Mouse (Mus musculus) erythroblast, embryonic 14.5 days (primary cell): ENCODE results near the gene Gnb5. TPM values are rescaled to one million over a fixed set of nuclear protein-coding genes. Genes with fewer than 3 reads are reported as not detected.

Experiments
- H3K27me3 ChIP-seq: 2 replicates; pipeline ENCODE4 v1.6.1; 2012; ENCODE audit warnings: inconsistent platforms; ENCODE audit not compliant: control insufficient read depth
- H3K36me3 ChIP-seq: 2 replicates; pipeline ENCODE4 v1.6.1; 2012; ENCODE audit warnings: mild to moderate bottlenecking, inconsistent platforms; ENCODE audit not compliant: control insufficient read depth
- H3K4me1 ChIP-seq: 2 replicates; pipeline ENCODE4 v1.6.1; 2012; ENCODE audit warnings: inconsistent platforms; ENCODE audit not compliant: control insufficient read depth
- H3K4me3 ChIP-seq: replicated peaks from 2 replicates; pipeline ENCODE3; 2012; ENCODE audit warnings: moderate library complexity, mild to moderate bottlenecking, inconsistent platforms
- H3K9me3 ChIP-seq: 2 replicates; pipeline ENCODE4 v1.6.1; 2012; ENCODE audit warnings: low read length, inconsistent platforms, mixed read lengths; ENCODE audit not compliant: control insufficient read depth
- GATA1 ChIP-seq: IDR thresholded peaks from 2 replicates; pipeline ENCODE4 v1.6.1; 2012; ENCODE audit warnings: low read length, inconsistent platforms, mixed read lengths
- TAL1 ChIP-seq: IDR thresholded peaks from 3 replicates; pipeline ENCODE4 v1.6.1; 2012; ENCODE audit warnings: low read length, inconsistent platforms, mixed read lengths
- polyA plus RNA-seq: library from polyadenylated mRNA; stranded (reverse); fragments of >175 nt; gene quantifications from 2 replicates; pipeline ENCODE4 v1.2.3, GENCODE M21; 2012

The Gnb5 gene
- polyA plus RNA-seq, 1 experiment, result not detected

GRCm38 (mm10) chr9:75273646-75274045 is 32.4 kb upstream of the Gnb5 start:
- Histone ChIP-seq H3K27me3 (no peaks in the 10 kb centered on the region), H3K9me3 (no peaks in the 10 kb centered on the region), H3K4me1 (no peaks in the 10 kb centered on the region), H3K4me3 (no peak overlapping the region), H3K36me3 (no peaks in the 10 kb centered on the region)
- TF ChIP-seq TAL1 (no peak), GATA1 (no peak)

DNA sequence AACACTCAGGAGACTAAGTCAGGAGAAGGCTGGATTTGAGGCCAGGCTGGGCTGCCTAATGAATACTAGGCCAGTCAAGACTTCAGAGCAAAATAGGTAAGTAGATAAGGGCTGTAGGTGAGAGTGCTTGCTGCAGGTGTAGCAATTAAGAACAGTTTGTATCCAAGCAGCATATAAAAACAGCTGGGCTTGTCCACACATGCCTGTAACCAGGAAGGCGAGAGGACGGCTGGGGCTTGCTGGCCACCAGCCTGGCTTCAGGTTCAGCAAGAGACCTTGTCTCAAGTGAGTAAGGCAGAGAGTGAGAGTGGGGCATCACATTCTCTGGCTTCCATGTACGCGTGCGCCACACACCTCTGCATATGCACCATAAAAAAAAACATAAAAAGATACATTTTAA is 31.6 kb upstream of the Gnb5 start:
- no peak for TF ChIP-seq TAL1
- Histone ChIP-seq H3K36me3 (no peaks in the 10 kb centered on the region), H3K4me3 (no peak overlapping the region), H3K4me1 (no peaks in the 10 kb centered on the region), H3K27me3 (no peaks in the 10 kb centered on the region), H3K9me3 (no peaks in the 10 kb centered on the region)

- no peaks in the 10 kb centered on the region for H3K27me3 ChIP-seq
- H3K4me3 ChIP-seq, result no peak overlapping the region
- no peaks in the 10 kb centered on the region for H3K36me3 ChIP-seq
- H3K4me1 ChIP-seq, result no peaks in the 10 kb centered on the region
- TF ChIP-seq TAL1 (no peak), GATA1 (no peak)
- H3K9me3 ChIP-seq, result no peaks in the 10 kb centered on the region
Observed at GRCm38 (mm10) chr9:75275051-75275450, 31.0 kb upstream of the Gnb5 start.

DNA sequence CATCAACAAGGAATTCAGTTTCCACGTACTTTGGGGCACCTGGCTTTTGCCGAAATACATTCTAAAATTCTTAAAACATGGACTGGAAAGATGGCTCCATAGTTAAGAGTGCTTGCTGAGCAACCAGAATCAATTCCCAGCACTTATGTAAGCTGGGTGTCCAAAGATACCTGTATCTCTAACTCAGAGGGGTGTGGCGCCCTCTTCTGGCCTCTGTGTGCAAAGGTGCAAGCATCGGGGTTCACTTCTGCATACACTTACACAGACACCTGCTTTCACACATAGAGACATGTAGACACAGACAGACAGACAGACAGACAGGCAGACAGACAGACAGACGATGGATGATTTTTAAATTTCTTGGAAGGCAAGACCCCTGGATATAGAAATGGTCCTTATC is 25.3 kb upstream of the Gnb5 start:
- TF ChIP-seq GATA1, result no peak
- no peak for TF ChIP-seq TAL1
- no peaks in the 10 kb centered on the region for H3K9me3 ChIP-seq
- no peaks in the 10 kb centered on the region for H3K36me3 ChIP-seq
- no peaks in the 10 kb centered on the region; the same call in 1 of the 2 replicates for H3K27me3 ChIP-seq
- H3K4me1 ChIP-seq, result no peaks in the 10 kb centered on the region; the same call in 1 of the 2 replicates
- no peak overlapping the region for H3K4me3 ChIP-seq

DNA sequence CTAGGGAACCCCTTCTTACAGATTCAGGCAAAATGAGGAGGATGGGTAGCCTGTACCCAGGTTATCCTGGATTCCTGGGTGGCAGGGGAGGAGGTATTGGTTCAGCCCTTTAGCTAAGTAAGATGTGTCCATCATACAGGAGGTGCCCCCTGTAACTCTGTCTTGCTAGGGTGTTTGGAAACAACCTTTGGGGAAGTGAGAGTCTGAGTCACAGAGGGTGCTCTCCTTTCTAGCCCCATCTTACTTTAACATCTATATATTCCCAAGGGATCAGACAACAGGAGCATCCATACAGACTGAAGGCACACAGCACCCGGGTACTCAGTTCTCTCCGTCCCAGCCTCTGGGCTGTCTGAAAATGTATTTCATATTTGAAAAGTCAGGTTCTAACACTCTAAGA is 23.9 kb upstream of the Gnb5 start:
- TF ChIP-seq GATA1, result no peak
- no peak for TF ChIP-seq TAL1
- Histone ChIP-seq H3K4me3 (no peak overlapping the region), H3K9me3 (no peaks in the 10 kb centered on the region), H3K36me3 (no peaks in the 10 kb centered on the region), H3K4me1 (no peaks in the 10 kb centered on the region; the same call in 1 of the 2 replicates), H3K27me3 (no peaks in the 10 kb centered on the region; the same call in 1 of the 2 replicates)

- Histone ChIP-seq H3K9me3 (no peaks in the 10 kb centered on the region), H3K4me1 (no peaks in the 10 kb centered on the region; the same call in 1 of the 2 replicates), H3K36me3 (no peaks in the 10 kb centered on the region), H3K4me3 (no peak overlapping the region), H3K27me3 (no peaks in the 10 kb centered on the region; the same call in 1 of the 2 replicates)
- TF ChIP-seq GATA1 (no peak), TAL1 (no peak)
Observed at GRCm38 (mm10) chr9:75282830-75283229, 23.3 kb upstream of the Gnb5 start.

GRCm38 (mm10) chr9:75283636-75284035 is 22.5 kb upstream of the Gnb5 start:
- Histone ChIP-seq H3K4me1 (no peaks in the 10 kb centered on the region; the same call in 1 of the 2 replicates), H3K4me3 (no peak overlapping the region), H3K27me3 (no peaks in the 10 kb centered on the region; the same call in 1 of the 2 replicates), H3K9me3 (no peaks in the 10 kb centered on the region), H3K36me3 (no peaks in the 10 kb centered on the region)
- TF ChIP-seq TAL1 (no peak), GATA1 (no peak)

DNA sequence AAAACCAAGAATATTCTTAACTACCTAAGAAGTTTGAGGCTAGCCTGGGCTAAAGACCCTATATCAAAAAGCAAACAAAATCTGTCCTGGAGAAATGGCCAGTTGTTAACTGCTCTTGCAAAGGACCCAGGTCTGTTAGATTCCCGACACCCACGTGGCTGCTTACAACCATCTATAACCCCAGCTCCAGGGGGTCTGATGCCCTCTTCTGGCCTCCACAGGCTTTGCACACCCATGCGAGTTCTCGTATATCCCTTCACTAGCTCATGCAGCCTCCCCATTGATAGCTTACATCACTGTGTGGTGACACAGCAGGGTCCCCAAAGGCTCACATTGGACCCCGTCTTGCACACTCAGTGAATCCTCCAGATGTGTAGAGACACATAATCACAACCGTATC is 20.7 kb upstream of the Gnb5 start:
- Histone ChIP-seq H3K4me1 (no peaks in the 10 kb centered on the region; the same call in 1 of the 2 replicates), H3K9me3 (no peaks in the 10 kb centered on the region), H3K4me3 (no peak overlapping the region), H3K36me3 (no peaks in the 10 kb centered on the region), H3K27me3 (no peaks in the 10 kb centered on the region; the same call in 1 of the 2 replicates)
- TF ChIP-seq GATA1 (no peak), TAL1 (no peak)

GRCm38 (mm10) chr9:75287636-75288035 is 18.5 kb upstream of the Gnb5 start:
- Histone ChIP-seq H3K4me1 (no peaks in the 10 kb centered on the region; the same call in 1 of the 2 replicates), H3K4me3 (no peak overlapping the region), H3K36me3 (no peaks in the 10 kb centered on the region), H3K9me3 (no peaks in the 10 kb centered on the region), H3K27me3 (no peaks in the 10 kb centered on the region)
- no peak for TF ChIP-seq GATA1
- no peak for TF ChIP-seq TAL1

DNA sequence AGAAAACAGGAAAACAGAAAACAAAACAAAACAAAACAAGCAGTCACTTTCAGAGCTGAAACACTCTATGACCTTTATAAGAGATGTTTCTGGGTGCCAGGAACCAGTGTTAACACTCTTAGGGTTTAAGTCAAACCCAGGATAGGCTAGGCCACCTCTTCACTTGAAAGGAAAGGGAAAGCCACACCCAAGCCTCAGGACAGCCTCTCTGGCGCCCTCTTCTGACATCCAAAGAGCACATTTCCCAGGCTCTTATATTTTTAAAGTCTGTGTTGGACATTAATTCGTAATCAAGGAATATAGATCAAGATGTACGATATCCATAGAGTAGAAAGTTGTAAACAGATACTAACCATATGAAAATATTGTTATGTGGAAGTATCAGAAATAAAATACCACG is 16.5 kb upstream of the Gnb5 start:
- no peaks in the 10 kb centered on the region for H3K4me1 ChIP-seq
- no peak for TF ChIP-seq TAL1
- no peak for TF ChIP-seq GATA1
- H3K9me3 ChIP-seq, result no peaks in the 10 kb centered on the region
- H3K36me3 ChIP-seq, result no peaks in the 10 kb centered on the region
- no peaks in the 10 kb centered on the region for H3K27me3 ChIP-seq
- H3K4me3 ChIP-seq, result no peak overlapping the region
